Mouse (Mus musculus) ES-E14 (cell line): ENCODE measurements around the gene Gm42791. TPM values are rescaled to one million over a fixed set of nuclear protein-coding genes. Genes with fewer than 3 reads are reported as not detected.

Experiments used
- DNase-seq: peaks from one replicate; pipeline ENCODE4 v3.0.0-alpha.2; 2013; ENCODE audit warnings: low read depth, low spot score
- H3K27ac ChIP-seq: 2 replicates; pipeline ENCODE4 v1.5.1; 2012; ENCODE audit warnings: low read depth, mild to moderate bottlenecking, low read length, moderate library complexity, mixed read lengths; ENCODE audit not compliant: poor library complexity, insufficient read depth, severe bottlenecking
- H3K36me3 ChIP-seq: 2 replicates; pipeline ENCODE4 v1.6.1; 2012; ENCODE audit warnings: mild to moderate bottlenecking, low read length, moderate library complexity, mixed read lengths; ENCODE audit not compliant: control insufficient read depth, poor library complexity, insufficient read depth, severe bottlenecking
- H3K4me1 ChIP-seq, 2 experiments: fragments of 150-350 bp in 1 of 2; sonication (generic) in 1 of 2; 2 replicates each; pipeline ENCODE4 v1.6.1; 2012; ENCODE audit warnings: low read length in 2 of 2, mild to moderate bottlenecking in 1 of 2, mixed read lengths in 1 of 2; ENCODE audit not compliant: control insufficient read depth in 2 of 2, insufficient read depth in 2 of 2, poor library complexity in 1 of 2
- H3K4me3 ChIP-seq, 2 experiments: fragments of 150-350 bp in 1 of 2; sonication (generic) in 1 of 2; 2 replicates each; pipeline ENCODE4 v1.5.1; 2012; ENCODE audit warnings: low read length in 2 of 2, low read depth in 1 of 2, mild to moderate bottlenecking in 1 of 2, mixed read lengths in 1 of 2; ENCODE audit not compliant: insufficient read depth in 1 of 2, poor library complexity in 1 of 2, severe bottlenecking in 1 of 2
- H3K9ac ChIP-seq: 2 replicates; pipeline ENCODE4 v1.6.1; 2012; ENCODE audit warnings: low read depth, mild to moderate bottlenecking, low read length, mixed read lengths; ENCODE audit not compliant: poor library complexity, insufficient read depth, severe bottlenecking
- H3K9me3 ChIP-seq: fragments of 150-350 bp; sonication (generic); 2 replicates; pipeline ENCODE4 v1.6.1; 2012; ENCODE audit warnings: low read depth, mild to moderate bottlenecking, low read length; ENCODE audit not compliant: control insufficient read depth, insufficient read depth
- CHD2 ChIP-seq: IDR thresholded peaks from 2 replicates; pipeline ENCODE4 v1.6.1; 2014; ENCODE audit warnings: mild to moderate bottlenecking, low read depth, low read length, inconsistent platforms
- HCFC1 ChIP-seq: IDR thresholded peaks from 2 replicates; pipeline ENCODE4 v1.6.1; 2012; ENCODE audit warnings: low read length, inconsistent platforms, borderline replicate concordance; ENCODE audit not compliant: insufficient read depth
- MAFK ChIP-seq: IDR thresholded peaks from 2 replicates; pipeline ENCODE4 v1.6.1; 2014; ENCODE audit warnings: mild to moderate bottlenecking, low read depth, low read length, inconsistent platforms; ENCODE audit not compliant: insufficient read depth
- ZC3H11A ChIP-seq: IDR thresholded peaks from 2 replicates; pipeline ENCODE4 v1.6.1; 2012; ENCODE audit warnings: low read depth, mild to moderate bottlenecking, inconsistent platforms, low read length, borderline replicate concordance
- ZNF384 ChIP-seq: IDR thresholded peaks from 2 replicates; pipeline ENCODE4 v1.6.1; 2012; ENCODE audit warnings: low read depth, low read length, inconsistent platforms
- in situ Hi-C, 2 experiments: fragments of 600-800 bp; cut with MboI; formaldehyde crosslinking; loops; one replicate each; pipeline ENCODE4 v1.15.1; 2025; ENCODE audit warnings: low sequenced_read_pairs in 2 of 2, inconsistent platforms in 1 of 2; ENCODE audit not compliant: unreplicated experiment in 2 of 2
- total RNA-seq: library from RNA; depleted of rRNA; stranded (reverse); fragments of 300-350 nt; gene quantifications from 2 replicates; pipeline ENCODE4 v1.2.3, GENCODE M21; 2012

Gm42791 gene
- total RNA-seq, 1 experiment = not detected

DNA sequence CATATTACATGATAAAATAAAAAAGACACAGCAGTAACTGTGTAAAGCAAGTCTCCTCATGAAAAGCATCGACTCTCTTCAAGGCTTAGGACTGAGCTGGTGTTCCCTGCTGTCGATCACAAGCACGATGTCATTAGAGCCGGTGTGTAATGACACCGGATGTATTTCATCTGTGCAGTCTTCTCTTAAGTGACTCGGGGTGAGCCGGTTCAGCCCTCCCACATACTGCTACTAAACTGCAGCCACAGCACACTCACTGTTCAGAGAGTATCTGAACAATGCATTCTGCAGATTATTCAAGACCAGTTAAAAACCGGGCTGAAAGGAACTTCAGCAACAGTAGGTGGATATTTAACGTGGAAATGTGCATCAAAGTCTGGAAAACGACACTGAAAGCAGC lies 71.5 kb downstream of the Gm42791 start:
- Histone ChIP-seq H3K4me1 (no peaks in the 10 kb centered on the region; a peak in 1 of 4 replicates), H3K9me3 (no peaks in the 10 kb centered on the region), H3K27ac (no peak overlapping the region), H3K4me3 (no peak overlapping the region), H3K36me3 (no peaks in the 10 kb centered on the region), H3K9ac (no peak overlapping the region)
- in situ Hi-C loops = no loop called here
- TF ChIP-seq HCFC1 (no peak), CHD2 (no peak)
- DNase-seq = no peak

DNA sequence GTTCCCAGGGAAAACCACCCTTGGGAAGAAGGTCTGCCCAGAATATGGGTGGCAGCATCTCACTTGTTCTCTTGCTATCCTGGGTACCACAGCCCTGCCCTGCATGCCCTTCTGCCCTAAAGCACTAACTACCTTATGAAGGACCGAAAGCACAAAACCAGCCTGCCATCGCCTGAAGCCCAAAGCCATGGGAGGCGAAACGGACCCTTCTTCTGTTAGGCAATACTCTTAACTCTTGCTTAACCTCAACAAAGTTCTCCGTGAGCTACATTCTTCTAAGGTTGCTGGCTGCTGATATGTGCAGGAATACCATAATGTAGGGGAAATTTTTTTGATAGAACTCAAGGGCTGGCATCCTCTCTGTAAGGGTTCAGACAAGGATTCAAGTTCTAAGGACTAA lies 72.2 kb downstream of the Gm42791 start:
- Histone ChIP-seq H3K27ac (no peak overlapping the region), H3K36me3 (no peaks in the 10 kb centered on the region), H3K4me1 (no peaks in the 10 kb centered on the region; a peak in 1 of 4 replicates), H3K4me3 (no peak overlapping the region), H3K9ac (no peak overlapping the region), H3K9me3 (no peaks in the 10 kb centered on the region)
- no peak for DNase-seq
- in situ Hi-C loops = no loop called here
- TF ChIP-seq ZC3H11A = no peak
- no peak for TF ChIP-seq MAFK
- TF ChIP-seq CHD2 = no peak
- TF ChIP-seq HCFC1 = no peak
- TF ChIP-seq ZNF384 = no peak

DNA sequence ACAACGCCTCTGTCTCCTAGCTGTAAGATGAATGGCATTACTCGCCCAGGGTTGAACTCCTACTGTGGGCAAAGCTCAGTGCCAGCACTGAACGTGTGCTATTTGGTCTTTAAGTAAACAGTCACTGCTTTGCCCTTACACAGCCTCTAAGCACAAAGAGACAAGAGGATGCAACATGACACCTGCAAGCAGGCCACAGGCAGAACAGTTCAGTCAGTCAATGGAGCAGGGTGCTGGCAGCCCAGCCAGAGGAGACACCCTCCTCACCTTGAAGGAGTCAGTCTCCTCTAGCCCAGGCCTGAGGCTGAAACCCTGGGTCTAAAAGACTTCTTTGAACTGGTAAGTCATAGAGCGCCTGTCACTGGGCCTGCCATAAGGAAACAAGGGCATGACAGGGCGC lies 76.9 kb downstream of the Gm42791 start:
- Histone ChIP-seq H3K9me3 (no peaks in the 10 kb centered on the region), H3K36me3 (no peaks in the 10 kb centered on the region), H3K4me1 (no peaks in the 10 kb centered on the region), H3K9ac (no peak overlapping the region), H3K4me3 (no peak overlapping the region), H3K27ac (no peak overlapping the region)
- TF ChIP-seq MAFK (no peak), CHD2 (no peak), ZNF384 (no peak), HCFC1 (no peak), ZC3H11A (no peak)
- in situ Hi-C loops = no loop called here
- DNase-seq = no peak

DNA sequence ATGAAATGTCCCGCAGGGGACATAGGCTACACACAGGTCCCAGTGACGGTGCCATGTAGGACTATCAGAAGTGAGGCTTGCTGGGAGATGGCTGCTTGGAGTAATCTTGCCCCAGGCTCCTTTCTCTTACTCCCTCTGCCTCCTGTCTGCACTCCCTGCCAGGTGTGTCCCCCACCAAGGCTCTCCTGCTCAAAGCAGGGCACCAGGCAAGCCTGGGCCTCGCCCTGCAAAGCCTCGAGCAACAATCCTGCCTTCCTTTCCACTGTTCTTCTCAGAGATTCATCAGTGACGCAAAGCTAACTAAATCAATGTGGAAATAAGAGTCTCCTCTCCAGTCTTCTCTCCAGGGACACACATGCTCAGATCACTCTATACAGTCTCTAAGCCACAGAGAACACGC lies 78.2 kb downstream of the Gm42791 start:
- H3K4me3 ChIP-seq = no peak overlapping the region
- DNase-seq = no peak
- H3K4me1 ChIP-seq = no peaks in the 10 kb centered on the region
- no peaks in the 10 kb centered on the region for H3K9me3 ChIP-seq
- H3K27ac ChIP-seq = no peak overlapping the region
- TF ChIP-seq MAFK (no peak), ZNF384 (no peak), CHD2 (no peak), HCFC1 (no peak), ZC3H11A (no peak)
- H3K36me3 ChIP-seq = no peaks in the 10 kb centered on the region
- no peak overlapping the region for H3K9ac ChIP-seq
- in situ Hi-C loops = no loop called here

DNA sequence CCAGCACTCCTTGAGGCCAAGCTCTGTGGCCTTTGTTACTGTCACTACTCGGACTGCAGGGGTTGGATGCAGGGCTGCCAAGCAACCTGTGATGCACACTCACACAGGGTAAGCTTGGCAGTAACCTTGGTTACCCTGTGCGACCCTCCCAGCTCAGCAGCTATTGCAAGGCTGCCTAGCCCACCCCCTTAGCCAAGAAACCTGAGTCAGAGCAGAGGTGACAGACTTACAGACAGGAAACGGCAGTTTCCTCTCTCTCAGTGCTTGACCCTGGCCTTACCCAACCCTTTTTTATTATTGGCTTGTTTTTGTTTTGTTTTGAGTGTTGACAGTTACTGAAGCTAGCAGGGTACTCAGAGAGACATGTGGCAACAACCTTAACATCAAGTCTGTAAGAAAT lies 82.7 kb downstream of the Gm42791 start:
- H3K4me1 ChIP-seq = peaks cover 0 to 9% of the 10 kb centered on the region in 2 experiments; a peak in 2 of 4 replicates
- H3K36me3 ChIP-seq = no peaks in the 10 kb centered on the region; the same call in 1 of the 2 replicates
- in situ Hi-C loops = no loop called here

More for the DNA sequence above, 82.7 kb downstream of the Gm42791 start:
- Histone ChIP-seq H3K9me3 (no peaks in the 10 kb centered on the region), H3K9ac (no peak overlapping the region), H3K4me3 (no peak overlapping the region), H3K27ac (no peak overlapping the region)
- DNase-seq = no peak
- TF ChIP-seq HCFC1 (no peak), ZC3H11A (no peak), MAFK (no peak), CHD2 (no peak), ZNF384 (no peak)
